Mouse (Mus musculus) intestine, postnatal 0 days (tissue): ENCODE measurements at regions not wholly inside any gene's neighbourhood (a gene's known extent, or its start where the extent isn't known, plus 50 kb on each side); places are given as distances from the start of the nearest gene placed in this dataset.
A peak's percentile ranks its signal among the peaks of the same experiment; 100 is the strongest.

Source experiments
- ATAC-seq: fragments of 200-750 bp; cut with Nextera tagmentation; 2 replicates; pipeline ENCODE4 v1.8.0; 2017; ENCODE audit warnings: mild to moderate bottlenecking, moderate TSS enrichment, moderate library complexity
- H3K27ac ChIP-seq: fragments of 300-500 bp; sonication (generic); 2 replicates; pipeline ENCODE4 v1.5.1; 2014; ENCODE audit warnings: mild to moderate bottlenecking, low read depth, low read length, moderate library complexity
- H3K27me3 ChIP-seq: fragments of 300-500 bp; sonication (generic); replicated peaks from 2 replicates; pipeline ENCODE4 v1.6.1; 2014; ENCODE audit warnings: low read length, mixed read lengths; ENCODE audit not compliant: control insufficient read depth, insufficient read depth
- H3K36me3 ChIP-seq: fragments of 300-500 bp; sonication (generic); 2 replicates; pipeline ENCODE4 v1.6.1; 2014; ENCODE audit warnings: mild to moderate bottlenecking, moderate library complexity; ENCODE audit not compliant: control insufficient read depth, insufficient read depth
- H3K4me1 ChIP-seq: fragments of 300-500 bp; sonication (generic); replicated peaks from 2 replicates; pipeline ENCODE4 v1.6.1; 2014; ENCODE audit warnings: antibody characterized with exemption, low read length, mixed read lengths; ENCODE audit not compliant: control insufficient read depth, insufficient read depth
- H3K4me2 ChIP-seq: fragments of 300-500 bp; sonication (generic); replicated peaks from 2 replicates; pipeline ENCODE4 v1.6.1; 2014; ENCODE audit warnings: low read depth, mild to moderate bottlenecking, moderate library complexity
- H3K4me3 ChIP-seq: fragments of 300-500 bp; sonication (generic); 2 replicates; pipeline ENCODE4 v1.5.1; 2014; ENCODE audit warnings: low read depth, low read length
- H3K9ac ChIP-seq: fragments of 300-500 bp; sonication (generic); 2 replicates; pipeline ENCODE4 v1.6.1; 2014; ENCODE audit warnings: mild to moderate bottlenecking, low read depth, low read length
- H3K9me3 ChIP-seq: fragments of 300-500 bp; sonication (generic); 2 replicates; pipeline ENCODE4 v1.6.1; 2016; ENCODE audit warnings: mixed run types; ENCODE audit not compliant: control insufficient read depth
- CTCF ChIP-seq: sonication (generic); IDR thresholded peaks from 2 replicates; pipeline ENCODE4 v1.5.1; 2016; ENCODE audit warnings: low read depth, mild to moderate bottlenecking, control low read depth, antibody characterized with exemption, moderate library complexity
- WGBS: fragments of 180-500 bp; shearing (Covaris S2); extraction: QIAGEN DNeasy Blood & Tissue Kit; methylation state at CpG from one replicate; pipeline ENCODE4 v1.1.7; 2014; 5-methylcytosine and 5-hydroxymethylcytosine counted together

DNA sequence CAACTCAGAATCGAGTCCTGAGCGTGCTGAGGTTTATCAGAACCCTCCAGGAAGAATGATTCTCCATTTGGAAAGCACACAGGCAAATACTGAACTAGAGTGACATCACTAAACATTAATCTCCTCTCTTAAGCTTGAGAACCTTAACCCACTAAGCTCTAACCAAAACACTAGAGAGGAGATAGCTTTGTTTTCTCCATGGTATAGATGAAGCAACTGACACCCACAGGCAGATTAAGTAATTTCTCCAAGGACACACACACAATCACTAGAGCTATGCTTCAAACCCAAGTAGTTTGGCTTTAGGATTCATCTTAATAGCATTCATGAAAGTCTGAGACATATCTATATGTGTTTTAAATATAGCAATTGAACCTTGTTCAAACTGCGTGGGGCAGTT lies 75.2 kb downstream of the Calml3 start:
- 0 out of 2 replicates have a peak, but pooled peaks cover 5% of the 10 kb centered on the region for H3K4me1 ChIP-seq
- no peaks in the 10 kb centered on the region for H3K27me3 ChIP-seq
- H3K27ac ChIP-seq: no peak overlapping the region
- no peaks in the 10 kb centered on the region for H3K36me3 ChIP-seq
- ATAC-seq: no peak
- H3K9me3 ChIP-seq: no peaks in the 10 kb centered on the region
- no peak overlapping the region for H3K4me3 ChIP-seq
- 81% methylated on average over 3 of the region's 3 CpGs for WGBS
- H3K4me2 ChIP-seq: no peak overlapping the region
- no peak for TF ChIP-seq CTCF
- no peak overlapping the region for H3K9ac ChIP-seq

DNA sequence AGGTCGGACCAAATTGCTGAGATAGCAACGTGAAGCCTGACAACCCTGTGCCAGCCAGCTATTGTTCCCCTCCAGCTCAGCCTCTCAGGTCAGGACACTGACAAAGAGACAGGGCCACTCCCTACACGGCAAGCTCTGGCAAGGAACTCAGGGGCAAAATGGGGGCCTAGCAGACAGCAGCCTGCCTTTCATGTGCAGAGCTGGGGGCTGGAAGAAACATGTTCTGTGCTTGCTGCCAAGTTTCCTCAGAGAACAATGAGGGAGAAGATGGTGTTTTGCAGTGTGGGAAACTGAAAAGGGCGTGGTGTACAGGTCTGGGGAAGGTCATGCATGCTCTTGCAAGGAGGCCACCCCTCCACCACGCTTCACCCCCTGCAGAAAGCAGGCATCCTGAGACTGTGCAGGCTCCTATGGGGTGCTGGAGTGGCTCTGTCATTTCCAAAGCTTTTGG lies 77.8 kb downstream of the Calml3 start:
- H3K9me3 ChIP-seq: no peaks in the 10 kb centered on the region
- no peak overlapping the region for H3K4me3 ChIP-seq
- H3K36me3 ChIP-seq: no peaks in the 10 kb centered on the region
- no peak overlapping the region for H3K9ac ChIP-seq
- no peak overlapping the region for H3K27ac ChIP-seq
- no peak for ATAC-seq
- 0 out of 2 replicates have a peak, but pooled peaks cover 5% of the 10 kb centered on the region for H3K4me1 ChIP-seq
- H3K4me2 ChIP-seq: no peak overlapping the region; the same call in 1 of the 2 replicates
- H3K27me3 ChIP-seq: no peaks in the 10 kb centered on the region
- no peak for TF ChIP-seq CTCF
- 24% methylated on average over 5 of the region's 5 CpGs for WGBS

DNA sequence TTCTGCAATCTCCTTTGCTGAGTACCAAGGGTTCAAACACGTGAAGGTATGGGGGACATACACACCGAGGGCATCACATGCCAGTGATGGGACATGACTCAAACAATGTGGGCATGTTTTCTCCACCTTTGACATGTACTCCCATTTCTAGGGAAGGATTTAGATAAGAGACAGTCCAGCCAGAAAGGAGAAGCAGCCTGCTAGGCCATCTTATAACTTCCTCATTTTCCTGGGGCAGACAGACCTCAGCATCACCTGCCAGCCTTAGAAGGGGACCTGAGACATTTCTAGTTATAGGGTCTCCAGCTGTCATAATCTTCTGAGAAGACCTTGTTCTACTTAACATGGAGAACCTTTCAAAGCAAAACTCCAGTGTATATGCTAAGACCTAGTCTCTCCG lies 78.3 kb downstream of the Calml3 start:
- no peaks in the 10 kb centered on the region for H3K9me3 ChIP-seq
- no peak for ATAC-seq
- H3K9ac ChIP-seq: no peak overlapping the region
- H3K4me1 ChIP-seq: 0 out of 2 replicates have a peak, but pooled peaks cover 5% of the 10 kb centered on the region
- H3K27ac ChIP-seq: no peak overlapping the region
- no peak overlapping the region for H3K4me3 ChIP-seq
- no peak overlapping the region for H3K4me2 ChIP-seq
- TF ChIP-seq CTCF: no peak
- WGBS: 69% methylated on average over 3 of the region's 3 CpGs
- H3K27me3 ChIP-seq: no peaks in the 10 kb centered on the region
- no peaks in the 10 kb centered on the region for H3K36me3 ChIP-seq

DNA sequence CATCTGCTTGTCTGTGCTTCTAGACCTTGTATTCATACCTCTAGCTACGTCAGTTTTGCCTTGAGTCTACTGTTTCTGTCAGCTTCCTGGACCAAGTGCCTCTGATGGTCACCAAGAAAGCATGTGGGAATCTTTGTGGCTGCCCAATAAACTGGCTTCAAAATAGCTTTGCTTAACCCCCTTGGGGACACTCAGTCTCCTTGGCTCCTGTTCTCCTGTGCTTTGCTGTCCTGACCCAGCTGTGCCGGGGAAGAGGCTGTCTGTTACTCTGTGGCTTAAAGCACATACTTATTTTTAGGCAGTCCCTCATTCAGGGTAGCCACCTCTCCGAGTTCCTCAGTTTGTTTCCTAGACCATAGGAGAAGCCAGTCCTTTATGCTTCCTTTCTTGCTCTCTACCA lies 79.8 kb downstream of the Calml3 start:
- no peaks in the 10 kb centered on the region for H3K27me3 ChIP-seq
- no peaks in the 10 kb centered on the region for H3K9me3 ChIP-seq
- WGBS: 85% methylated on average over 3 of the region's 3 CpGs
- H3K4me1 ChIP-seq: 0 out of 2 replicates have a peak, but pooled peaks cover 5% of the 10 kb centered on the region
- no peak for TF ChIP-seq CTCF
- no peak overlapping the region for H3K4me3 ChIP-seq
- no peaks in the 10 kb centered on the region for H3K36me3 ChIP-seq
- no peak for ATAC-seq
- H3K27ac ChIP-seq: no peak overlapping the region
- no peak overlapping the region for H3K4me2 ChIP-seq
- H3K9ac ChIP-seq: no peak overlapping the region

DNA sequence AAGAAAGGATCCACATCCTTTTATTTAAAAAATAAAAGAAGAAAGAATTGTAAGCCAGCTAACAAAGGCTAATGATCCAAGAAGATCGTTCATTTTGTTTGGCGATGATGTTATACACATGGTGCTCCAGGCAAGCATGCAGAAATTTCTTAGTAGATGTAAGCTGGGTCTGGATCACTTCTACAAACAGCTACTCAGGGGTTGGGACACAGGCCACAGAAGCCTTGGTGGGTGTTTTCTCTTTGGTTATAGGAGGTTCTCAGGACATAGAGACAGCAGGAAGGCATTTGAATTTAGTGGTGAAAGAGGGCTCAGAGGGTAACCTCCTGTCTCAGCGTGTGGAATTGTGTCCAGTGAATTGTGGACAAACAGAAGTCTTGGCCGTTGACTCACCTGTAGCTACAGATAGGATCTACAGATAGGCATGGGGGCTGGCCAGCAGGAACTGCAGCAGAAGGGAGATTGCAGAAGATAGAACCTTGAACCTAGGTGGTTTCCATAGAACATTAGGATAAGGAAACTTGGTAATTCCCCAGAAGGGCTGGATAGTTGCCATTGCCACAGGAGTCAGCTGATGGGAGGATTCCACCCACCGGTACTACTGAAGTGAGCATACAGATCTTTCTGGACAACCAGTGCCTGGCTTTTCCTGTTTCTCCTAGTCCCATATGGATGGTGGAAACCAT lies 80.5 kb downstream of the Calml3 start:
- 0 out of 2 replicates have a peak, but pooled peaks cover 5% of the 10 kb centered on the region for H3K4me1 ChIP-seq
- no peak overlapping the region for H3K4me2 ChIP-seq
- no peak for TF ChIP-seq CTCF
- H3K36me3 ChIP-seq: no peaks in the 10 kb centered on the region
- H3K9me3 ChIP-seq: no peaks in the 10 kb centered on the region
- H3K27ac ChIP-seq: no peak overlapping the region
- ATAC-seq: peak; percentile 81
- no peaks in the 10 kb centered on the region for H3K27me3 ChIP-seq
- no peak overlapping the region for H3K9ac ChIP-seq
- no peak overlapping the region for H3K4me3 ChIP-seq
- WGBS: 63% methylated on average over 5 of the region's 5 CpGs

DNA sequence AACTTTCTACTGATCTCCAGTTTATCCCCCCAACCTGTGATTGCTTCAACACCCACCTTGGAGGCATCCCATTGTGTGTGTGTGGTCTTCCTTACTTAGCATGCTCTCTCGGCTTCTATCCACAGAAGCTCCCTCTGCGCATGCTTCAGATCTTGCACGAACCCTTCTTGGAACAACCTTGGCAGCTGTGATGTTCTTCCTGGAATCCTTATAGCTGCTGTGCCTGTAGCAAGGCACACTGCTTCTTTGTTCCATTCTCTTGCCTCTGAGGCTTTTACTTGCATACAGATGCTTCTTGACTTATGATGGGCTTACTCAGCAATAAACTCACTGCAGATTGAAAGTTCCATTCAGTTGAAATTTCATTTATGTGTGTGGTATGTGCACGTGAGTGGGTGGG lies 81.2 kb downstream of the Asb13 start:
- H3K4me2 ChIP-seq: no peak overlapping the region
- no peak overlapping the region for H3K4me3 ChIP-seq
- no peaks in the 10 kb centered on the region for H3K27me3 ChIP-seq
- WGBS: 84% methylated on average over 4 of the region's 4 CpGs
- TF ChIP-seq CTCF: no peak
- H3K27ac ChIP-seq: no peak overlapping the region
- ATAC-seq: no peak
- no peaks in the 10 kb centered on the region for H3K36me3 ChIP-seq
- H3K9ac ChIP-seq: no peak overlapping the region
- no peaks in the 10 kb centered on the region for H3K9me3 ChIP-seq
- no peaks in the 10 kb centered on the region for H3K4me1 ChIP-seq
